Mouse (Mus musculus) liver, embryonic 14.5 days (tissue): ENCODE data around the gene 1700129C05Rik. TPM values are rescaled to one million over a fixed set of nuclear protein-coding genes. Genes with fewer than 3 reads are reported as not detected.

Experiments used
- ATAC-seq: fragments of 200-750 bp; cut with Nextera tagmentation; 2 replicates; pipeline ENCODE4 v1.8.0; 2017; ENCODE audit warnings: moderate number of reproducible peaks, mild to moderate bottlenecking, moderate library complexity; ENCODE audit not compliant: insufficient read depth
- DNase-seq, 3 experiments: peaks; one replicate each; pipeline ENCODE4 v3.0.0-alpha.2; 2012 to 2013; ENCODE audit warnings: low read depth in 3 of 3, low spot score in 3 of 3
- H3K27ac ChIP-seq: fragments of 300-500 bp; sonication (generic); 2 replicates; pipeline ENCODE4 v1.5.1; 2014; ENCODE audit warnings: moderate library complexity, mild to moderate bottlenecking, control low read depth, inconsistent platforms
- H3K27me3 ChIP-seq: fragments of 300-500 bp; sonication (generic); 2 replicates; pipeline ENCODE4 v1.6.1; 2014; ENCODE audit warnings: mild to moderate bottlenecking, low read length, moderate library complexity; ENCODE audit not compliant: control insufficient read depth, insufficient read depth
- H3K36me3 ChIP-seq: fragments of 300-500 bp; sonication (generic); replicated peaks from 2 replicates; pipeline ENCODE4 v1.6.1; 2014; ENCODE audit warnings: low read depth; ENCODE audit not compliant: control insufficient read depth, insufficient read depth
- H3K4me1 ChIP-seq, 2 experiments: fragments of 200-500 bp in 1 of 2; fragments of 300-500 bp in 1 of 2; sonication (generic) in 1 of 2; replicated peaks; 2 replicates each; pipeline ENCODE4 v1.6.1; 2012 to 2014; ENCODE audit warnings: antibody characterized with exemption in 1 of 2, inconsistent platforms in 1 of 2, low read length in 1 of 2; ENCODE audit not compliant: control insufficient read depth in 2 of 2, insufficient read depth in 2 of 2
- H3K4me2 ChIP-seq: fragments of 300-500 bp; sonication (generic); 2 replicates; pipeline ENCODE4 v1.6.1; 2014; ENCODE audit warnings: low read depth, mild to moderate bottlenecking, control low read depth, moderate library complexity
- H3K4me3 ChIP-seq, 2 experiments: fragments of 200-500 bp in 1 of 2; fragments of 300-500 bp in 1 of 2; sonication (generic) in 1 of 2; 2 replicates each; pipeline ENCODE4 v1.5.1; 2012 to 2014; ENCODE audit warnings: low read depth in 2 of 2, low read length in 2 of 2, mild to moderate bottlenecking in 2 of 2, control low read depth in 1 of 2, inconsistent platforms in 1 of 2, moderate library complexity in 1 of 2; ENCODE audit not compliant: insufficient read depth in 1 of 2
- H3K9ac ChIP-seq: fragments of 300-500 bp; sonication (generic); replicated peaks from 2 replicates; pipeline ENCODE4 v1.6.1; 2014; ENCODE audit warnings: mild to moderate bottlenecking, control low read depth, moderate library complexity
- H3K9me3 ChIP-seq: fragments of 300-500 bp; sonication (generic); 2 replicates; pipeline ENCODE4 v1.6.1; 2016; ENCODE audit warnings: low read length, mixed read lengths; ENCODE audit not compliant: control insufficient read depth
- CTCF ChIP-seq: IDR thresholded peaks from 2 replicates; pipeline ENCODE4 v1.5.1; 2016; ENCODE audit warnings: antibody characterized with exemption, low read depth, control low read depth
- EP300 ChIP-seq: IDR thresholded peaks from 2 replicates; pipeline ENCODE4 v1.6.1; 2016; ENCODE audit warnings: antibody characterized with exemption, low read depth
- WGBS: fragments of 180-500 bp; shearing (Covaris S2); extraction: QIAGEN DNeasy Blood & Tissue Kit; methylation state at CpG from one replicate; pipeline ENCODE4 v1.1.7; 2014; ENCODE audit not compliant: insufficient replicate concordance; 5-methylcytosine and 5-hydroxymethylcytosine counted together
- polyA plus RNA-seq, 2 experiments: library from polyadenylated mRNA; depleted of rRNA in 1 of 2; stranded (reverse) in 1 of 2; unstranded in 1 of 2; fragments of >200 nt; fragmentation: Nextera tagmentation in 1 of 2; extraction: Ambion mirVana in 1 of 2; gene quantifications; 2 replicates each; pipeline versions ENCODE4 v1.2.1 to v1.2.3; 2012 to 2014

The 1700129C05Rik gene
- polyA plus RNA-seq (2012; rRNA removed) (not detected in 2 replicates), polyA plus RNA-seq (2014; fragmentation: Nextera tagmentation; extraction: Ambion mirVana) (not detected in 2 replicates)

DNA sequence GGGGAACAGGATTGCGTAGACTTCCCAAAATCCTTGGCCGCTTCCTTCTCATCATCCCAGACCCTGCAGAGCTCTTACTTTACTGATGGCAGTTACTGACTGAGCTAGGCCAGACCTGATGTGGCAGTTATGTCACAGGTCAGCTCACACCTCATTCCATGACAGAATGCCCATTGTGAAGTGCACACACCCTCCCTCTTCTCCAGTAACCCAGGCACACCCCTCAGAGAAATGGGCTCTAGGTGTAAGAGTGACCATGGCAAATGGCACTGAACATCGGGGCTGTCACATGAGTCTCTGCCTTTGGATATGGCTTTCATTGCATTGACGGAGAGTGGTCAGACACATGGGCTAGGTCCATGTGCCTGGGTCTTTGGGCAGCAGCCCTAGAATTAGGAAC lies at the start of gene 1700129C05Rik:
1700129C05Rik (minus strand) TSS at position 101 of the 400 bp plus-strand sequence.
- Histone ChIP-seq H3K4me3 (no peak within 1 kb of the TSS), H3K27me3 (no peaks in the 10 kb centered on the region), H3K4me2 (no peak within 1 kb of the TSS), H3K9ac (no peak within 1 kb of the TSS), H3K4me1 (no peaks in the 10 kb centered on the region), H3K27ac (no peak within 1 kb of the TSS), H3K9me3 (no peaks in the 10 kb centered on the region), H3K36me3 (no peaks in the 10 kb centered on the region)
- TF ChIP-seq EP300 (no peak), CTCF (no peak)
- DNase-seq (no peak), ATAC-seq (no peak)
- 69% methylated on average over 4 of the region's 4 CpGs for WGBS

DNA sequence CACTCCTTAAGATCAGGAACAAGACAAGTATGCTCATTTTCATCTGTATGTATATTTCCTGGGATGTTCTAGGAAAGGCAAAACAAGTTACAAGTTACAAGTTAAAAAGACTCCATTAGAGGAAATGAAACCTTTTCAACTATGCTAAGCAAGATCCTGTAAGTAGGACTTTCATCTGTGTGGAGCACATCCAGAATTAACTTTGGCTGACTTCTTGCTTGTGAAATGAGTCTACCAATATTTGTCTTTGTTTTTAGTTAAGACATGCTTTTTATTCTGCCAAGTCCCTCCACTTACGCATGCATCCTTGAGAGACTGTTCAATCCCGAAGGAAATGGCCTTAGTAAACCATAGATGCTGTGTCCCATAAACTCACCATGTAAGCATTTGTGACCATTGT lies 43.4 kb upstream of the 1700129C05Rik start:
- no peak for ATAC-seq
- 57% methylated on average over 2 of the region's 2 CpGs for WGBS
- no peak overlapping the region for H3K9ac ChIP-seq

DNA sequence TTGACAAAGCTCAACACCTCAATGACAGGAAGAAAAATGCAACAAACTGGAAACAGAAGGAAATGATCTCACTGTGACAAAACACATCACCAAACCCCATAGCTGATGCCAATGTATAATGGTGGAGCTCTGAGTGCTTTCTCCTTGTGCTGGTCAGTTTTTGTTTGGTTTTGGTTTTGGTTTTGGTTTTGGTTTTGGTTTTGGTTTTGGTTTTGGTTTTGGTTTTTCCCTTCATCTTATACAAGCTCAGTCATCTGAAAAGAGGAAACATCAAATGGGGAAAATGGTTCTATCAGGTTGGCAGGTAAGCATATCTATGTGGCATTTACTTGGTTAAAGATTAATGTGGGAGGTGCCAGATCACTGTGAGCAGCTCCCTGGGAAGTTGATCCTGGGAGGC lies 42.8 kb upstream of the 1700129C05Rik start:
- Histone ChIP-seq H3K9ac (no peak overlapping the region), H3K4me2 (no peak overlapping the region), H3K4me3 (no peak overlapping the region), H3K4me1 (no peaks in the 10 kb centered on the region; a peak in 1 of 4 replicates), H3K27ac (no peak overlapping the region), H3K9me3 (no peaks in the 10 kb centered on the region), H3K27me3 (no peaks in the 10 kb centered on the region), H3K36me3 (no peaks in the 10 kb centered on the region)
- TF ChIP-seq EP300 (no peak), CTCF (no peak)
- ATAC-seq (no peak), DNase-seq (no peak)

More for the DNA sequence above, 43.4 kb upstream of the 1700129C05Rik start:
- DNase-seq = no peak
- no peak for TF ChIP-seq EP300
- TF ChIP-seq CTCF = no peak
- Histone ChIP-seq H3K36me3 (no peaks in the 10 kb centered on the region), H3K27ac (no peak overlapping the region), H3K4me1 (no peaks in the 10 kb centered on the region; a peak in 1 of 4 replicates), H3K4me3 (no peak overlapping the region), H3K9me3 (no peaks in the 10 kb centered on the region), H3K27me3 (no peaks in the 10 kb centered on the region), H3K4me2 (no peak overlapping the region)

DNA sequence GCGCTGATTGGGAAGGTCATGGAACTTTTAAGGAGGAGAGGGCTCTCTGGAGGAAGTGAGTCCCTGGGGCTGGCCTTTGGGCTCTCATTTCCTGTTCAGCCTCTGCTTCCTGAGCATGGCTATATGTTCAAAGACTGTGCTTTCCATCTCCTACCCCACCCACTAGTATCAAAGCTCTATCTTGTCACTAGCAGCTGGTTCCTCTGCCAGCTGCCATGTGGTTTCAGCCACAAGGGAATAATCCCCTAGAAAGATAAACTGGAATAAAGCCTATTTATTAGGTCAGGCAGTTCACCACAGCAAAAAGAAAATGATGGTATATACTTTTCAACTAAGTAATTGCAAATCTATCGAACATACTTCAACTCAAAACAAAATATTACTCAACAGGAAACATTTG lies 40.0 kb upstream of the 1700129C05Rik start:
- H3K9ac ChIP-seq = no peak overlapping the region
- TF ChIP-seq CTCF (no peak), EP300 (no peak)
- H3K4me3 ChIP-seq = no peak overlapping the region
- ATAC-seq = no peak
- H3K27ac ChIP-seq = no peak overlapping the region
- no peaks in the 10 kb centered on the region; a peak in 1 of 4 replicates for H3K4me1 ChIP-seq
- H3K9me3 ChIP-seq = no peaks in the 10 kb centered on the region
- H3K4me2 ChIP-seq = no peak overlapping the region
- DNase-seq = no peak
- H3K27me3 ChIP-seq = no peaks in the 10 kb centered on the region
- H3K36me3 ChIP-seq = no peaks in the 10 kb centered on the region
- WGBS = 35% methylated on average over 2 of the region's 2 CpGs

DNA sequence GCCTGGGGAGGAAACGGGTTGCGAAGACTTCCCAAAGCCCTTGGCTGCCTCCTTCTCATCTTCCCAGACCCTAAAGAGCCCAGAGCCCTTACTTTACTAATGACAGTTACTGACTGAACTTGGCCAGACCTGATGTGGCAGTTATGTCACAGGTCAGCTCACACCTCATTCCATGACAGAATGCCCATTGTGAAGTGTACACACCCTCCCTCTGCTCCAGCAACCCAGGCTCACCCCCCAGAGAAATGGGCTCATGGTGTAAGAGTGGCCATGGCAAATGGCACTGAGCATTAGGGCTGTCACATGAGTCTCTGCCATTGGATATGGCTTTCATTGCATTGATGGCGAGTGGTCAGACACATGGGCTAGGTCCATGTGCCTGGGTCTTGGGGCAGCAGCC lies 36.0 kb upstream of the 1700129C05Rik start, which contains the start of gene Gm5142:
Gm5142 (minus strand) TSS at position 101 of the 400 bp plus-strand sequence.
- Histone ChIP-seq H3K36me3 (no peaks in the 10 kb centered on the region), H3K4me3 (no peak within 1 kb of the TSS), H3K4me2 (no peak within 1 kb of the TSS), H3K27me3 (no peaks in the 10 kb centered on the region), H3K9me3 (no peaks in the 10 kb centered on the region), H3K27ac (no peak within 1 kb of the TSS), H3K4me1 (no peaks in the 10 kb centered on the region; a peak in 1 of 4 replicates), H3K9ac (no peak within 1 kb of the TSS)
- no peak for ATAC-seq
- TF ChIP-seq EP300 (no peak), CTCF (no peak)
- DNase-seq = no peak
- 61% methylated on average over 3 of the region's 3 CpGs for WGBS
